Mouse (Mus musculus) layer of hippocampus, adult 8-10 months (tissue): Measurements from ENCODE around the gene Cpt1c. TPM values are rescaled to one million over a fixed set of nuclear protein-coding genes. Genes with fewer than 3 reads are reported as not detected.
"Not testable (repeated sequence)": the region's sequence is repeated elsewhere in the genome, so short reads cannot be mapped to it uniquely, and the experiment has no call there.

Experiments used
- DNase-seq, 2 experiments: peaks; one replicate each; pipeline ENCODE4 v3.0.0; 2022; ENCODE audit warnings: low spot score in 2 of 2
- total RNA-seq, 4 experiments: library from RNA; stranded (reverse); gene quantifications; 2 replicates each; pipeline ENCODE4 v1.2.4; 2022

The Cpt1c gene
- total RNA-seq = 100 to 1,000 TPM; 123 to 144 (median 137) TPM

- DNase-seq = peak; percentile 85 to 90
Observed at GRCm38 (mm10) chr7:44974383-44975116, at the start of gene Cpt1c. Gene Cpt1c, minus strand, starts transcription at chr7:44974851.

GRCm38 (mm10) chr7:45023711-45024110 is 49.1 kb upstream of the Cpt1c start:
- not testable (repeated sequence) for DNase-seq

- DNase-seq = no peak
Observed at GRCm38 (mm10) chr7:45020225-45020624, 45.6 kb upstream of the Cpt1c start.

GRCm38 (mm10) chr7:45019031-45019571 is 44.5 kb upstream of the Cpt1c start:
- DNase-seq = no peak

- peak; percentile 85 to 92 for DNase-seq
Observed at GRCm38 (mm10) chr7:45017242-45018061, 42.8 kb upstream of the Cpt1c start, which contains the start of gene Rras. Gene Rras, plus strand, starts transcription at chr7:45017961.

GRCm38 (mm10) chr7:45016761-45017160 is 42.1 kb upstream of the Cpt1c start:
- DNase-seq = no peak

- peak; percentile 100 for DNase-seq
Observed at GRCm38 (mm10) chr7:45015957-45016612, 41.4 kb upstream of the Cpt1c start, which contains the start of gene Scaf1. Gene Scaf1, minus strand, starts transcription at chr7:45016363.

GRCm38 (mm10) chr7:45015344-45015956 is 40.8 kb upstream of the Cpt1c start:
- no peak for DNase-seq

- DNase-seq = no peak
Observed at GRCm38 (mm10) chr7:45014096-45014451, 39.4 kb upstream of the Cpt1c start.

- DNase-seq = no peak
Observed at GRCm38 (mm10) chr7:45013366-45014095, 38.9 kb upstream of the Cpt1c start.

GRCm38 (mm10) chr7:45012824-45013223 is 38.2 kb upstream of the Cpt1c start:
- no peak for DNase-seq

GRCm38 (mm10) chr7:45012011-45012410 is 37.4 kb upstream of the Cpt1c start:
- DNase-seq = no peak

GRCm38 (mm10) chr7:45008411-45008810 is 33.8 kb upstream of the Cpt1c start:
- DNase-seq = no peak

- no peak for DNase-seq
Observed at GRCm38 (mm10) chr7:45007846-45008245, 33.2 kb upstream of the Cpt1c start.

GRCm38 (mm10) chr7:45007141-45007540 is 32.5 kb upstream of the Cpt1c start:
- no peak for DNase-seq

GRCm38 (mm10) chr7:45006503-45006902 is 31.9 kb upstream of the Cpt1c start:
- no peak for DNase-seq

- DNase-seq = no peak
Observed at GRCm38 (mm10) chr7:45005321-45005992, 30.8 kb upstream of the Cpt1c start.

GRCm38 (mm10) chr7:45004546-45004945 is 29.9 kb upstream of the Cpt1c start:
- no peak for DNase-seq

- DNase-seq = no peak
Observed at GRCm38 (mm10) chr7:45002440-45002839, 27.8 kb upstream of the Cpt1c start.

- DNase-seq = no peak
Observed at GRCm38 (mm10) chr7:45000539-45001114, 26.0 kb upstream of the Cpt1c start.
